Mouse (Mus musculus) common myeloid progenitor, adult 5-6 weeks (primary cell): ENCODE results near the gene Optc. TPM values are rescaled to one million over a fixed set of nuclear protein-coding genes. Genes with fewer than 3 reads are reported as not detected.

Source experiments
- ATAC-seq: replicated peaks from 2 replicates; pipeline ENCODE4 v1.8.0; 2016; ENCODE audit warnings: low read depth, mild to moderate bottlenecking, moderate TSS enrichment, inconsistent platforms; ENCODE audit not compliant: poor library complexity, severe bottlenecking
- total RNA-seq: library from RNA; stranded (forward); fragments of 200-1000, 187-1606 nt; gene quantifications from 2 replicates; pipeline ENCODE4 v1.2.3, GENCODE M21; 2017

Gene Optc
- total RNA-seq: not detected in 2 replicates

DNA sequence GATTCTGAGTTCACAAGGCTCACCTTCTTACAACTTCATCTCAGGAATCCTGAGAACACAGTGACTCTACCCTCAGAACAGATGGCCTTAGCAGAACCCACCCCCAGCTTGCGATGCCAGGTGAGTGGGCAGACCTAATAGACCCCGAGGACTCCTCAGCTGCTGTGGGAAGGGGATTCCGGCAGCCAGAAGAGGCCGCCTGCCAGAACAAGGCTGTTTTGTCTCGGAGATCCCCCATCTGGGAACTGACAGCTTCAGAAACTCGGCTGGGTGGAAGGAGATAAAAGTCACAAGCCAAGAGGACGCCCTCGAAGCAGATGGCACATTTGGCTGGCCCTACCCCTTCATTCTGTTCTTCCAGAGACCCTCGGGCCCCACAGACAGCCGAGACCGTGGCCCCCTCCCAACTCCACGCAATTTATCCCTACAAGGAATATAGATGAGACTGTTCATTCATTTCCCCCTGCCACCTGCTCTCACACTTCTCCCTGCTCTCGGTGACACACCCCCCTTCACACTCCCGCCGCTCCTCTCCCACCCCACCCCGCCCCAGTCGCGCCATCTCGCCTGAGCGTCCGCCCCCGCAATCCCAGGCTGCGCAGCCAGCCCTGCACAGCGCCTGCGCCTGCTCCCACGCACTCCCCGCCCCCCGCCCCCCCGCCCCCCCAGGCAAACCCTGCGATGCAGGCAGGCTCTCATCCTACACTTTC is at the start of gene Optc:
TSS of gene Optc (minus strand) at position 51 of the 710 bp plus-strand sequence.
- ATAC-seq: peak; percentile 37; the same call in 1 of the 2 replicates

GRCm38 (mm10) chr1:133954009-133954408 is 46.2 kb upstream of the Optc start:
- peak; percentile 26 for ATAC-seq

GRCm38 (mm10) chr1:133953261-133953742 is 45.5 kb upstream of the Optc start:
- no peak for ATAC-seq

DNA sequence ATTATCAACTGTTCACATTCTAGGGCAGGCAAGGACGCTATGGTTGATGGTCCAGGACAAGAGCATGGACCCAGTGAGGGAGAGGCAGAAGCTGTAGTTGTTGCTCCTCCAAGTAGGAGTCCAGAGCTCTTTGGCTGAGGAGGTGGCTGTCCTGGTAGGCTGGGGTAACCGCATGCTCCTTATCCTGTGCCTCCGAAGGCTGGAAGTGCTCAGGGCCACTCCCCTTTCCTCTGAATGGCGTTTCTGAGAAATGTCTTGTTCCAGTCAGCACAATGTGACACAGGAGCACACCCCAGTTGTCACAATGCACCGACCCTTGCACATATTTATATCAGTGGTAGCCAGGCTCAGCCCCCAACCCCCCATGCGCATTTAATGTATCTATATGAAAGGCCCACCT is 43.8 kb upstream of the Optc start:
- peak; percentile 64 for ATAC-seq

DNA sequence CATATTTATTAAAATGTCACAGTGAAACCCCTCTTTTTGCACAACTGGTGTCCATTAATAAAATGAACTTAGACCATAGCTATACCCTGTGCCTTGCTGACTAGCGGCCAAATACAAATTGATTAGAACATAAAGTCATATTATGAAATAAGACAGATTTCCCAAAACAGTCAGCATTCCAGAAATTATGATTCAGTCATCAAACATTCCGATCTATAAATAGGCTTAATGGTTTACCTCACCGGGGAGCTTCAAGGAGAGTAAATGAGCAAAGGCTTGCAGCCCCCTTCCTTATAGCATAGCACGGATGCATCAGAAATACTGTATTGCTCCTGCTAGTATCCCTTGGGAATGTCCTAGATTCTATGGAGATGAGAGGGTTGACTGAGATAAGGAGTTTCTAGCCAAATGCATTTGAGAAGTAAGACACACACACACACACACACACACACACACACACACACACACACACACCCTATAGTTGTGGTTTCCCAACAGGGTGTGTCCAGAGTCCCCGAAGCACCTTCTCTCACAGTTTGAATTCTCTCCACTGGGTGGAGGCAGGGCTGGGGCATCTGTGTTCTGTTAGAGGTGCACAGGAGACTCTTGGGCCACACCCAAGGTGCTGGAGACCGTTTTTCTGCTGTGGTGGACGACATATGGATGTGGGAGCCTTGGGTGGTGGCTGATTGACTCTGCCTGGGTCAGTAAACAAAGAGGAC is 42.4 kb upstream of the Optc start:
- peak; percentile 62 for ATAC-seq

DNA sequence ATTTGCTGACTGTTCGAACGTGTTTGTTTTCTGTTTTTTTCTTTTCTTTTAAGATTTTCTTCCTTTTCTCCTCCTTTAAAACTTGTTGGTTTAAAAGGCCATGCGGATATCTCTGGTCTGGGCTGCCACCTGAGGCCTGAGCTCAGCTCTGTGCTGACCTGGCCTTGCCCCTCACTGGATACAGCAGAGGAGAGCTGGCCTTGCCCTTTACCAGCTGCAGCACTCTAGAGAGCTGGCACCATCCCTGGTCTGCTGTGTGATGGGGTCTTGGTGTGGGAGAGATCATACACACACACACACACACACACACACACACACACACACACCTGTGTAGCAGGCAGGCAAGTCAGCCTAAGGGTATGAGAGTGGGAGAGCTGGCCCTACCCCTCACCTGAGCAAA is 37.3 kb upstream of the Optc start:
- ATAC-seq: no peak

GRCm38 (mm10) chr1:133941904-133942303 is 34.1 kb upstream of the Optc start:
- ATAC-seq: no peak

DNA sequence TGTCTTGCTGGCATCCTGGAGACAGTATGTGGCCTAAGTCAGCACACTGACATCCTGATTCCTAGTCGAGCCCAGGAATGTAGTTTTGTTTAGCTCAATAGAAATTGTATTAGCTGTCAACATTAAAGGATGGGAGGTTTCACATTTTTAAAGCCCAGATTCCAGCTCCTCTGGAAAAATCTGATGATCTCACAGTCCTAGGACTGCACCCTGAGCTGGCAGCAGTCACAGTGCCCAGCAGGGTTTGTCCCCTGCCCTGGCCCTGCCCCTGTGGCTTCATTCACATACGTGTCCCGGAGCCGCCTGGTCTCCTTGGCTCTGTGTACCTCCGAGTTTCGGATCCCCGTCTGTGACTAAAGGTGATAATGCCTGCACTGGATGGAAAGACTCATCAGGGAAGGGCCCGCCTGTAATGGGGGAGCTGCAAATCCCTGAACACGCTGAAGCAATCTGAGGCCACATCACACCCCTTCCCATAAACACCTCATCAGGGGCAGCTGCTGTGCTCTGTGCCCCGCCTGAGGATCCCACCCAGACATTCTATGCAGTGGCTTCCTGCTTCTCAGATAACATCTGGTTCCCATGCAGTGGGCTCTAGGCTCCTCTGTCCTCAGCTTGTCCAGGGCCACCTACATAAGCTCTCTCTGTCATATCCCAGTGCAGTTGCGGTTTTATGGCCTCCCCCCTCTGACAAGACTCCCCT is 33.5 kb upstream of the Optc start:
- no peak for ATAC-seq

DNA sequence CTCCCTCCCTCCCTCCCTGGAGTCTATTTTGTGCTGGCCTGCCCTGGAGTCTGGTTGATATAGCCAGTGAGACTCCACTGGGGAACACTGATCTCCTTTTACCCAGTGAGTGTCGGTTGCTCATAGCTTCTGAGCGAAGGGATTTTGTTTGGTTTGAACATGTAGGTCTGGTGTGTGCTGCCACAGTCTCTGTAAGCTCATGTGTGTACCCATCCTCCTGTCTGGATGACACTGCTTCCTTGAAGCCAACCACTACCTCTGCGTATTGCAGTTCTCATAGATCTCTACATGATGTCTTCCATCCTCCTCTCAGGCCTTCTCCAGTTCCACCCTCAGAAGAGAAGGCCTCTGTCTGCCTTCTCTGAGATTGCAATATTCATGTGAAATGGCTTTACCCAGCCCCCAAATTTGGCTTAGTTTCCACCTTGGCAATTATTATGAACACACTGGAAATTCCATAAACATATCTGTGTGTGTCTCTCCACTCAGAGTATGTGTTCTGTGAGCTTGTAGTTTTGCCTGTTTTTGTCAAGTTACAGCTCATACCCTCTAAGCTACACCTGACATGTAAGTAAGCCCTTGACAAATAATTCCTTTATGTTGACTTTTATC is 32.8 kb upstream of the Optc start:
- ATAC-seq: no peak

DNA sequence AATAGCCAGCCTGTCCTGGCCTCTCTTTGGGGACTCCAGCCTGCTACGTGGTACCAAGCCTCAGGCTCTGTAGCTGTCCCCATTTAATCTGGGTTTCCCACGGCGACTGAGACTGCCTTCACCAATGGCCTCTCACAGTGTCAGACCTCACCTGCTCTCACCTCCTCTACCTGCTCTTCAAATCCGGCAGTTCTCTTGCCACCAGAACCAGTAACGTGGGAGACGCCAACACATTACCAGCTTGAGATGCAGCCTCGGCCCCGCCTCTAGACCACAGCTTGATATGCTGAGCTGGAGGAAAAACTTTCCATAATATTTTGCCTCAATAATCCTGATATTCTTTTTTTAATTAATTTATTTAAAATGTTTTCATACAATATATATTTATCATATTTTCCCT is 31.9 kb upstream of the Optc start:
- no peak for ATAC-seq

- ATAC-seq: no peak
These were observed 28.4 kb upstream of the Optc start for GRCm38 (mm10) chr1:133936169-133936568.

GRCm38 (mm10) chr1:133934354-133934963 is 26.7 kb upstream of the Optc start:
- ATAC-seq: no peak

GRCm38 (mm10) chr1:133933301-133934195 is 25.7 kb upstream of the Optc start:
- no peak for ATAC-seq

GRCm38 (mm10) chr1:133929980-133930379 is 22.2 kb upstream of the Optc start:
- no peak for ATAC-seq

- no peak for ATAC-seq
These were observed 17.4 kb upstream of the Optc start for GRCm38 (mm10) chr1:133925223-133925622.

- ATAC-seq: peak; percentile 76
These were observed 16.5 kb upstream of the Optc start for GRCm38 (mm10) chr1:133924141-133924875.

DNA sequence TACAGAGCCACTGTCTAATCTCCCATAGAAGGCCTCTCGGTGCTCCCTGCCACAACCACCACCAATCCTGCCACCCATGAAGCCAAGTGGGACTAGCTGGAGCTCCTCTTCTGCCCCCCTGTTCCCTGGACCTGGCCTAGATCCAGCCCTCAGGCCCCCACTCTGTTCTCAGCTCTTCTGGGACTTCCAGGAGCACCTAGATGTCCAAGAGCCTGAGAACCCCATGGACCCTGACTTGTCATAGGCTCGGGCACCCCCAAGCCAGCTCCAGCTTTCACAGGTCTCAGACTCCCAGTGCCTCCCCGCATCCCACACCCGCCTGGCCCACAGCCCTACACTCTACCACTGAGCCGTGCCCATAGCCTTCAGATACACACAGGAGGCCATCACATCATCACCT is 15.3 kb upstream of the Optc start:
- ATAC-seq: no peak

GRCm38 (mm10) chr1:133921304-133921751 is 13.5 kb upstream of the Optc start, which contains the start of gene Prelp:
Gene Prelp, minus strand, starts transcription at chr1:133921414.
- ATAC-seq: no peak
